Mouse (Mus musculus) adrenal gland, adult 18-20 months (tissue): Measurements from ENCODE around the gene Tjap1. TPM values are rescaled to one million over a fixed set of nuclear protein-coding genes. Genes with fewer than 3 reads are reported as not detected.
A peak's percentile ranks its signal among the peaks of the same experiment; 100 is the strongest.

Experiments
- DNase-seq, 2 experiments: peaks; one replicate each; pipeline ENCODE4 v3.0.0; 2021 to 2022; ENCODE audit warnings: low spot score in 2 of 2
- long read RNA-seq, 2 experiments: library from polyadenylated mRNA; stranded (forward); transcript quantifications; one replicate each; pipeline ENCODE4 v2.0.0; 2021
- total RNA-seq, 2 experiments: library from RNA; stranded (reverse); gene quantifications; 1 replicate in 1 of 2; 2 replicates in 1 of 2; pipeline ENCODE4 v1.2.3; 2021

The Tjap1 gene
- total RNA-seq: 10 to 100 TPM; 41.5 to 52.9 TPM
- long read RNA-seq, experiment 1, transcript Tjap1-211 (10 exons, 2,412 nt): major isoform, 6 of 33 reads
- long read RNA-seq, experiment 1, transcript Tjap1-201 (10 exons, 2,426 nt): minor isoform, 5 of 33 reads
- long read RNA-seq, experiment 1, partial matches to known transcripts: 6 of 33 reads
- long read RNA-seq, experiment 1, other reads (novel, unspliced or antisense): 15 of 33 reads
- long read RNA-seq, experiment 2, transcript Tjap1-201 (10 exons, 2,426 nt): major isoform, 5 of 39 reads
- long read RNA-seq, experiment 2, partial matches to known transcripts: 1 of 39 reads
- long read RNA-seq, experiment 2, other reads (novel, unspliced or antisense): 30 of 39 reads

GRCm38 (mm10) chr17:46282483-46283123 is at the start of gene Tjap1:
TSS of gene Tjap1 (minus strand) at chr17:46283026.
- DNase-seq: peak; percentile 83 to 85

- no peak for DNase-seq
Measured at GRCm38 (mm10) chr17:46328723-46329122, 45.9 kb upstream of the Tjap1 start.

DNA sequence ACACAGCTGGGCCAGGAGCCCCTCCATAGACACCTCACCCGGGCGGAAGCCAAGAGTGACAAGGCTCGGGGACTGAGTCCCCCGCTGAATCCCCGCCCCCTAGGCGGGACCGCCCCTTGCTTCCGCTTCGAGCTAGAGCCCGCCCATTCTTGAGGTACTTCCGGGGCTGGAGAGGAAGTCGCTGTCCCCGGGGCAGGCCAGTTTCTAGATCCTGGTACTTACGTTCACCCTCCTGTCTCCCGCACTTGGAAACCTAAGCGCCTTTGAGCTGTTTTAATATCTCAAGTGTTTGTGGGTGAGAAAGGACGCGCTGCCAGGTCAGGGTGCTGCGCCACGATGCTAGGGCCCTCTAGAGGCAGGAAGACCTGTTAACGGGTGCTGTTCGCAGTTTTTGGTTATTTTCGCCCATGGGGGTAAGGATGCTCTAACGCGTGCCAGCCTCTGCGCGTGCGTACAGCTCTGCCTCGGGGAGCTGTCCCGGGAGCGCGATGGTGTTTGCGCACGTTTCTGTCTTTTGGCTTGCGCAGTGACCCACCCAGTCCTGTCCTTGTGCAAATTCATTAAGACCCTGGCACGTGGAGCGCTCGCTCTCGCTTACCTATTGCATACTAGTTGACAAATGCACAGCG is 45.2 kb upstream of the Tjap1 start, which contains the start of gene Abcc10:
Gene Abcc10 (minus strand): TSS at position 447 of the 629 bp plus-strand sequence.
- DNase-seq: peak; percentile 94

GRCm38 (mm10) chr17:46327413-46327905 is 44.6 kb upstream of the Tjap1 start:
- DNase-seq: no peak

DNA sequence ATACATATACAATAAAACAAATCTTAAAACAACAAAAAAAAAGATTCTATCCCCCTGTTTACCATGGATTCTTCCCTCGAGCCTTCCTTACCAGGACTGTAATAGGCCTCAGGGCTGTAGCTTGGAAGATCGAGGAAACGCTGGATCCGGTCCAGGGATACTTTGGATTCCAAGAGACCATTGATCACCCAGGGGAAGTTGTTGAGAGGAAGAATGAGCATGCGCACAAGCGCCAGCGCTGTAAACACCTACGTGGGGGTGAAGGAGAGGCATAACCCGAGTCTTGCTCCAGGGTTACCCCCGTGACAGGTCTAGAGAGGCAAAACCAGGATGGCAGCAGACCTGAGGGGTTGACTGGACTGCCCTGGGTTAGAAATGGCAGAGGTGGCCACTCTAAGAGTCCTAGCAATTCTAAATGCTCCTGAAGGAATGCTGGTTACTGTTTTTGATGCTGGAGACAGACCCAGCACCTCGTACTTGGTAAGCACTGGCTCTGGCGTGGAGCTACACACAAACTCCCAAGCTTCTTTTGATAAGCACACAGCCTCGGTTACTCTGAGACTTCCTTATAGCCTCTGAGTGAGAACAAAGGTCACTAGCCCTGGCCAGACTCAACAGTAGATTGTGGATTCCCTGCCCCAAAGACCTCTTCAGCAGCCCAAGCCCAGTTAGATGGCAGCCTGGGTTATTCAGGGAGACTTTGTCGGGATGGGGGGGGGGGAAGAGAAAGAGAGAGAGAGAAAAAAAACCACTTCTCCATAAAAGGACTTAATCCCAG is 39.4 kb upstream of the Tjap1 start:
- DNase-seq: no peak

- no peak for DNase-seq
Measured at GRCm38 (mm10) chr17:46320492-46320891, 37.7 kb upstream of the Tjap1 start.

GRCm38 (mm10) chr17:46315813-46316212 is 33.0 kb upstream of the Tjap1 start:
- DNase-seq: peak in 1 of 2 experiments; percentile 3

GRCm38 (mm10) chr17:46313135-46313715 is 30.4 kb upstream of the Tjap1 start:
- DNase-seq: peak in 1 of 2 experiments; percentile 7

GRCm38 (mm10) chr17:46310515-46310914 is 27.7 kb upstream of the Tjap1 start:
- DNase-seq: peak in 1 of 2 experiments; percentile 6

DNA sequence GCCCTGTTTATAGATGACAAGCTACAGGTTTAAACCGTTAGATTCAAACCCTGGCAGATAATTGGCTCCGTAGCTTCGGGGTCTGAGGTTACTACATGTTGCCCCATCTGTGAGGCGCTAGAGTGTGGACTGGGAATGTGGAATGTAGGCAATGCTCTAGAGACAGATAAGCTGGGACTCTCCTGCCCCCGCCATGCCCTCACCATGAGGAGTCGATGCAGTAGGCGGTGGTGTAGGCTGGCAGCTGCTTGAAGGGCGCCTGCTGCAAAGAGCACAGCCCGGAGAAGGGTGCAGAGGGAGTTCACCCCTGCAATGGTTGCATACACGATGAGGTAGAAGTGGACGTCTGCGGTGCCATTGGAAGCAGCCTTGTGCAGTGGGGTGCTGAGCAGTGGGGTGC is 27.0 kb upstream of the Tjap1 start:
- peak in 1 of 2 experiments; percentile 11 for DNase-seq

- peak in 1 of 2 experiments; percentile 15 for DNase-seq
Measured at GRCm38 (mm10) chr17:46306956-46307355, 24.1 kb upstream of the Tjap1 start.

DNA sequence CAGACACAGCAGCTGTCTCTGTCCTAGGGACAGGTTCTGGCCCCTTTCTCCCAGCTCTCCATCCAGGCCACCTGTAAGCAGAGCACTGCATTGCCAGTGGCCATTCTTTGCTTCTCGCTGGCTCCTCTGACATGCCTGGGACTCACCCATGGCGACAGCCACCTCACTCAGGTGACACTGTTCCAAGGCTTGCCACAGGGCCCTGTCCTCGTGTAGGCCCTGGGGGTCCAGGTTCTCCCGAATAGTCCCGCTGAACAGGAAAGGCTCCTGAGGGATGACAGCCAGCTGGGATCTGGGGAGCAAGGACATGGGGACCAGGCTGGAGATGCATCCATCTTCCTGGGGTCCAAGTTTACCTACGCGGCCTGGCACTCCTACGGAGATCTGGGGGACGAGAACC is 21.4 kb upstream of the Tjap1 start:
- peak in 1 of 2 experiments; percentile 18 for DNase-seq

- DNase-seq: no peak
Measured at GRCm38 (mm10) chr17:46301892-46302291, 19.1 kb upstream of the Tjap1 start.

DNA sequence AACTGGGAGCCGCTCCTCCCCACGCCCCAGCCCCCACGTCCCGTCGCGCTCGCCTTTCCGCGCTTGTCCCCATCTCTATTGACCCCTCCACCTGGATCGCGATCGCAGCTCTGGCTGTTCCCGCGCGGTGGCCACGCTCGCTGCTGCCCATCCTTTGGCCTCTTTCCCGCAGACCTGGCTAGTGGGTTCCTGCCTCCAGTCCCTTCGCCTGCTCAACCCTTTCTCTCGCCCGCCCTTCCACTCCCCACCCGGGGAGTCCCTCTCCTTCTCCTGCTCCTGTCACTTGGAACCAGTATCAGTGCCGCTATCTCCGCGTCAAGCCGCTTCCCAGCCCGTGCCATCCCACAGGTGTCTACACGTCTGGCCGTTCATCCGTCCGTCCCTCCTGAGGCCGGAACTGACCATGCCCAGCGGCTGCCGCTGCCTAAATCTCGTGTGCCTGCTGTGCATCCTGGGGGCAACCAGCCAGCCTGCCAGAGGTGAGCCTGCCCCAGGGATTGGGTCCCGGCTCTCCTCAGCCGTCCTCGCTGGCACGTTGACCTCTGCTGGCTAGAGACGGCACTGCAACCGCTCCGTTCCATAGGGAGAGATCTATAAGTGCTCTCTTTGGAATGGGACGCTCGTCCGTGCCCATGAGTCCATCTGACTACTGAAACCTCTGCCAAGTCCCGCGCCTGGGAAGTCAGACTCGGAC is 15.5 kb upstream of the Tjap1 start:
- peak; percentile 85 for DNase-seq

DNA sequence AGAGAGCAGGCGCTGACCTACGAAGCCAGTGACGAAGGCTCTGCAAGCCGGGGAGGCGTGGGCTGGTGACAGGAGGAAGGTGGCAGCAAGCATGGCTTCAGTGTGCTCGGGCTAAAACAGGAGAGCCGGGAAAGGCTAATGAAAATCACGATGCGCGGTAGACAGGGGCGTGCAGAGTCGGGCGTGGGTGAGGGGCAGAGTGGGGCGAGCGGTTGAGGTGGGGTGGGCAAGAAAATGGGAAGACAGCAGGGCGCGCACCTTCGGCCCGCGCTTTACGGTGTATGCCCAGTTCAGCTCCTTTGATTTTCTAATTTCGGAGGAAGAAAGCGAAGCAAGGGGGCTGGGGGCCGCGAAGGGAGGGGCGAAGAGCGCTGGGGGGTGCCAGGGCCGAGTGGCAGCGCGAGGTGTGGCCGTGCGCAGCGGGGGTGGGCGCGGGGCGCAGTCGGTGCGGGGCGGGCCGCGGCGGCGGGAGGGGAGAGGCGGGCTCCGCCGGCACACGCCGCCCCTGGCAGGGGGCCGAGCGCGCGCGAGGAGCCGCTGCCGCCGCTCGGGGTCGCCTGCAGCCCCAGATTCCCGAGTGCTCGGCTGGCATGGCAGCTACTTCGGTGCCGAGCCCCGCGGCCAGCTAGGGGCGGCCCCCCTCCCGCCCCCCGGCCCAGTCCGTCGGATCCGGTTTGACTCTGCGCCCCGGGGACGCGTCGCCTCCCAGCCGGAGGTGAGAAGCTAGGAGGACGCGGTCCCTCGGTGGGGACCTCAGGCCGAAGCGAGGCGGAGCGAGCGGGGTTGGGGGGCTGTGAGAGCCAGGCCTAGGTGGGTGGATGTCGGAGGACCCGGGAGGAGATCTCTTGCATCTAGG is 14.8 kb upstream of the Tjap1 start, which contains the start of gene Dlk2:
Gene Dlk2 (plus strand): TSS at position 58 of the 856 bp plus-strand sequence.
- DNase-seq: no peak

DNA sequence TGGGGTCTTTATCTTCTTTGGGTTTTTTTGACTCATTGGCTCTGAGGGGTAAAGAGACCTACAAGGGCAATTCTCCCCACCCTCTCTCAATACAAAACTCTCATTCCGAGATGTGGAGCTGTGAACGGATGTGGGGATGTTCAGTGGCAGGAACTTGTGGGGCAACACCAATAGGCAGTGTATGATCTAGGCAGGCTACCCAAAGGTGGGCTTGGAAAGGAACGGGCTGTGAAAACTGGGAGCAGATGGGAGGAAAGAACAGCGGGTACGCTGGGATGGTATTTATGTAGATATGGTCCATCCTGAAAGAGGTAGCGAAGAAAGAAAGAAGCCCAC is 14.2 kb upstream of the Tjap1 start:
- DNase-seq: no peak

DNA sequence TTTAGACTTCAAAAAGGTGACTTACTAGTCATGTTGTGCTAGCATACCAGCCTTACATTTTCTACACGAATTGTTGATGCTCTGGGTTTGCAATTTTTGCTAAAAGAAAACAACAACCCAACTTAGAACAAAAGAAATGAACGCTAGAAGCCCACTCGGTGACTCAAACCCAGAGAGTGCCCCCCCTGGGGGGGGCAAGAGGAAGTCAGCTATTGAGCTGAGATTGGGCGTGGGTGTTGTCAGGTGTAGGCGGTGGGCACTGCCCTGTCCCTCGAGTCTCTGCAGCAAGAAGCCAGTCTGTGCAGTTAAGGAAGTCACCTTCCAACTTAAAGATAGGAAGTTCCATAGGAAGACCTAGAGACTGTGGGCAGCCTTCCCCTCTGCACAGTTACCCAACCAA is 13.8 kb upstream of the Tjap1 start:
- DNase-seq: no peak

GRCm38 (mm10) chr17:46287678-46288095 is 4.9 kb upstream of the Tjap1 start:
- DNase-seq: no peak

- no peak for DNase-seq
Measured at GRCm38 (mm10) chr17:46285407-46285806, 2.6 kb upstream of the Tjap1 start.
